Mouse (Mus musculus) limb, embryonic 14.5 days (tissue): ENCODE results near the gene Rec114. TPM values are rescaled to one million over a fixed set of nuclear protein-coding genes. Genes with fewer than 3 reads are reported as not detected.

Experiments used
- ATAC-seq: fragments of 200-750 bp; cut with Nextera tagmentation; 2 replicates; pipeline ENCODE4 v1.8.0; 2017; ENCODE audit warnings: low read depth, moderate number of reproducible peaks, moderate TSS enrichment; ENCODE audit not compliant: low FRiP score
- DNase-seq: peaks from one replicate; pipeline ENCODE4 v3.0.0-alpha.2; 2015; ENCODE audit warnings: low spot score
- H3K27ac ChIP-seq: fragments of 300-500 bp; sonication (generic); replicated peaks from 2 replicates; pipeline ENCODE4 v1.5.1; 2014; ENCODE audit warnings: low read depth, mild to moderate bottlenecking, low read length, moderate library complexity, mixed read lengths
- H3K27me3 ChIP-seq: fragments of 300-500 bp; sonication (generic); 2 replicates; pipeline ENCODE4 v1.6.1; 2014; ENCODE audit warnings: low read length, mixed read lengths; ENCODE audit not compliant: control insufficient read depth, insufficient read depth
- H3K36me3 ChIP-seq: fragments of 300-500 bp; sonication (generic); 2 replicates; pipeline ENCODE4 v1.6.1; 2014; ENCODE audit warnings: mild to moderate bottlenecking, low read length, moderate library complexity, mixed read lengths; ENCODE audit not compliant: control insufficient read depth, insufficient read depth
- H3K4me1 ChIP-seq: fragments of 300-500 bp; sonication (generic); 2 replicates; pipeline ENCODE4 v1.6.1; 2014; ENCODE audit warnings: antibody characterized with exemption, low read length, mixed read lengths; ENCODE audit not compliant: control insufficient read depth, insufficient read depth
- H3K4me2 ChIP-seq: fragments of 300-500 bp; sonication (generic); replicated peaks from 2 replicates; pipeline ENCODE4 v1.6.1; 2014; ENCODE audit warnings: low read depth, mild to moderate bottlenecking, low read length, moderate library complexity; ENCODE audit not compliant: severe bottlenecking
- H3K4me3 ChIP-seq: fragments of 300-500 bp; sonication (generic); replicated peaks from 2 replicates; pipeline ENCODE4 v1.5.1; 2014; ENCODE audit warnings: low read length
- H3K9ac ChIP-seq: fragments of 300-500 bp; sonication (generic); 2 replicates; pipeline ENCODE4 v1.6.1; 2014; ENCODE audit warnings: mild to moderate bottlenecking, low read depth, low read length, moderate library complexity; ENCODE audit not compliant: severe bottlenecking
- H3K9me3 ChIP-seq: fragments of 300-500 bp; sonication (generic); 2 replicates; pipeline ENCODE4 v1.6.1; 2016; ENCODE audit warnings: low read length; ENCODE audit not compliant: control insufficient read depth
- POLR2A ChIP-seq: fragments of 200-500 bp; IDR thresholded peaks from 2 replicates; pipeline ENCODE4 v1.8.0; 2012; ENCODE audit warnings: inconsistent platforms, mild to moderate bottlenecking, moderate library complexity, borderline replicate concordance; ENCODE audit not compliant: insufficient read depth, insufficient read length; ENCODE audit errors: extremely low read depth
- WGBS: fragments of 180-500 bp; shearing (Covaris S2); extraction: QIAGEN DNeasy Blood & Tissue Kit; methylation state at CpG from one replicate; pipeline ENCODE4 v1.1.7; 2014; 5-methylcytosine and 5-hydroxymethylcytosine counted together
- polyA plus RNA-seq, 2 experiments: library from polyadenylated mRNA; depleted of rRNA in 1 of 2; stranded (reverse) in 1 of 2; unstranded in 1 of 2; fragments of >200 nt; fragmentation: Nextera tagmentation in 1 of 2; extraction: Ambion mirVana in 1 of 2; gene quantifications; 2 replicates each; pipeline versions ENCODE4 v1.2.1 to v1.2.3; 2012 to 2014

The Rec114 gene
- polyA plus RNA-seq, 2 experiments = 1.0 to 2.4 TPM

DNA sequence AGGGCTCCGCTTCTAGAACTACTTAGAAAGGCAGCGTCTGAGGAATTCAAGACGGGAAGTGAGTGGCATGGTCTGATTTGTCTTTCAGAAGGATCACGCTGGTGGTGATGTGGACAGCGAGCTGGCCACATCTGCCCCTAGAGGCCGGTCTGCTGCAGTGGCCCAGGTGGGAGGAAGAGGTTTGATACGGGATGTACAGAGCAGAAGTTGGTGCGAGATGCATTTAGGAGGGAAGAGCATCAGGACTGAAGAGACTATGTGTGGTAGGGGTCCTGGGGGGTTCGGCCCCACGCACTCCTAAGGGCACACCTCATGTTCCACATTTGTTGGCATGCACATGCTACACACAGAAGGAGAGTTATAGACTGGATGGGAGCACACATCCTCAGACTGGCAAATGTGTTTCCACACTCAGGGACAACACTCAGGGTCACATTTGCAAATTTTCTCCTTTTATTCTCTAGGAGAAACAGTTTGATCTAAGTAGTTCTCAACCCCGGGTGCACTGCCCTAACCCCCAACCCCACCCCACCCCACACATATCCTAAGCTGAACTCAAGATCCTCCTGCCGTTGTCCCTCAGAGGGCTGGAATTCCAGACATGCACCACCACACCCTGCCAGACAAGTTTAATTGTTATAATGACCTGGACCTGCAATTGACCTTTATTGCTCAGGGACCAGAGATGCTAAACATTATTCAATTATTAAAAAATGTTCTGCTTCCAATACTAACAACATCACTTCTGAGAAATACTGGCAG, 12.8 kb upstream of the Rec114 start:
- ATAC-seq (no peak), DNase-seq (no peak)
- TF ChIP-seq POLR2A = no peak
- H3K9me3 ChIP-seq = no peaks in the 10 kb centered on the region
- H3K4me3 ChIP-seq = no peak overlapping the region
- no peak overlapping the region for H3K27ac ChIP-seq
- H3K4me1 ChIP-seq = no peaks in the 10 kb centered on the region; the same call in 1 of the 2 replicates
- WGBS = 69% methylated on average over 12 of the region's 12 CpGs
- no peaks in the 10 kb centered on the region for H3K36me3 ChIP-seq
- H3K9ac ChIP-seq = no peak overlapping the region
- H3K27me3 ChIP-seq = no peaks in the 10 kb centered on the region
- H3K4me2 ChIP-seq = no peak overlapping the region

DNA sequence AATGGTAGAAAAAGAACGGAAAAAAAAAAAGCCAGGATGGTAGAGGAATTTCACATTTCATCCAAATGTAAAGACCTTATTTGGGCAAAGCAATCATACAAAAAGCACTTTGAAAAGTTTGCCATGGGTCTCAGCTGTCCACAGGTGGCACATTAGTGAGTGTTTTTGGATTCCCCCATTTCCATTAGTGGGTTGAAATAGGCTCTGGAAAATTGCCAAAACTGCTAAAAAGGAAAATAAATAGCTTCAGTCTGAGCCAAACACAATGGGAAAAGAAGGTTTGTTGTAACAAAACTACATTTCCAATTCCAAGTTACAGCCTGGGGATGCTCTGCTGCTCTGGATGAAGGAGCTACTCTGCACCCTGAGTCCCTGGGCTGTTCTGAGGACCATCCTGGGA, 9.8 kb upstream of the Rec114 start:
- Histone ChIP-seq H3K9me3 (no peaks in the 10 kb centered on the region), H3K27me3 (no peaks in the 10 kb centered on the region), H3K4me1 (peaks cover 5% of the 10 kb centered on the region; the same call in 1 of the 2 replicates), H3K4me3 (no peak overlapping the region), H3K36me3 (no peaks in the 10 kb centered on the region), H3K27ac (no peak overlapping the region), H3K4me2 (no peak overlapping the region), H3K9ac (no peak overlapping the region)
- no peak for TF ChIP-seq POLR2A
- DNase-seq (no peak), ATAC-seq (no peak)
- 73% methylated on average over 1 of the region's 1 CpGs for WGBS

DNA sequence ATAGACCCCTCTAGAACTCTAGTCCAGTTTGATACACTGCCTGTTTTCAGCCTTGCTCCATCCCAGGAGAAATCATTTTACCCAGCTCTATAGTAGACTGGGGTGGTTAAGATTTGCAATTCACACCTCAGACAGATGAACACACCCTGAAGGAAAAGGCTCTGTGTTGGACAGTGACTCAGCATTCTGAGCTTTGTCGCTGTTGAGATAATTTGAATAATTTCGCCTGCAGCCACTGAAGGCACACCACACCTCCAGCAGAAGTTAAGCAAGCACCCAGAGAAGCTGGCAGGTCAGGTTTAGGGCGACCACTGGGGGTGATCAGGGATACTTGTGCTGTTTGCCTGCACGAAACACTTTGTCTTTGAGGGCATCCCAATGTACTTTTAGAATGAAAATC, 4.4 kb upstream of the Rec114 start:
- Histone ChIP-seq H3K4me1 (peaks cover 10% of the 10 kb centered on the region), H3K36me3 (no peaks in the 10 kb centered on the region), H3K27me3 (no peaks in the 10 kb centered on the region), H3K9me3 (no peaks in the 10 kb centered on the region), H3K9ac (no peak overlapping the region), H3K4me3 (no peak overlapping the region), H3K27ac (no peak overlapping the region), H3K4me2 (no peak overlapping the region)
- no peak for TF ChIP-seq POLR2A
- DNase-seq = no peak
- 48% methylated on average over 4 of the region's 4 CpGs for WGBS
- no peak for ATAC-seq

DNA sequence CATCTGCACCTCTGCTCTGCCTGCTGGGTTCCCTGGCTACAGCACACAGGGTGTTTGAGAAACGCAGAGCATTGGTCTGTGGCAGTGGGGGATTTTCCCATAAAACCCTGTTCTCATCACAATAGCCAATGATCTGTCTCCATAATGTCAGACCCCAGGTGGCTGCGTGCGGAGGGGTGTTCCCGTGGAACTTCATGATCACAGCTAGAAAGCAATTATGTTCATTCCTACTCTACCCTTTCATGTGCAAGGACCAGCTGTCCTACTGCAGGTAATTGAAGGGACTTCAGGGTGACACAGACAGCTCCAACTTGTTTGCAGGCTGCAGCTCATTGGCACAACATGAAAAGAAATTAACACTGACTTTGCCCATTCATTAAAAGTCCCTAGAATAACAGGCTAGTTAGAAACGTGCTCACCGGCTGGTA, 3.6 kb upstream of the Rec114 start:
- ATAC-seq (no peak), DNase-seq (no peak)
- TF ChIP-seq POLR2A = no peak
- WGBS = 9% methylated on average over 6 of the region's 6 CpGs
- no peak overlapping the region for H3K4me3 ChIP-seq
- H3K27ac ChIP-seq = no peak overlapping the region
- no peaks in the 10 kb centered on the region for H3K9me3 ChIP-seq
- peaks cover 10% of the 10 kb centered on the region for H3K4me1 ChIP-seq
- no peaks in the 10 kb centered on the region for H3K27me3 ChIP-seq
- no peaks in the 10 kb centered on the region for H3K36me3 ChIP-seq
- no peak overlapping the region for H3K9ac ChIP-seq
- no peak overlapping the region for H3K4me2 ChIP-seq

DNA sequence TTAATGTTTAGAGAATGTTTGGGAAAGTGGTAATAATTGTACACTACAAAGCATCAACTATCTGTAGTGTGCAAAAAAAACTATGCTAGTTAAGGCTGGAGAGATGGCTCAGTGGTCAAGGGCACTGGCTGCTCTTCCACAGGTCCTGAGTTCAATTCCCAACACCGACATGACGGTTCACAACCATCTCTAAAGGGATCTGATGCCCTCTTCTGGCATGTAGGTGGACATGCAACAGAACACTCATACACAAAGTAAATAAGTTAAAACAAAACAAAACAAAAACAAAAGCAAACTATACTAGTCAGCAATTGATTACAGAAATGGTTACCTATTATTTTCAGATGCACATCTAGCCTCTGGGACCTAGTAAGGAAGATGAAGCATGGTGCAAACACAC, 1.1 kb downstream of the Rec114 start:
- Histone ChIP-seq H3K4me3 (no peak overlapping the region), H3K27ac (no peak overlapping the region), H3K36me3 (no peaks in the 10 kb centered on the region), H3K9ac (no peak overlapping the region), H3K9me3 (no peaks in the 10 kb centered on the region), H3K27me3 (no peaks in the 10 kb centered on the region), H3K4me1 (peaks cover 4% of the 10 kb centered on the region; the same call in 1 of the 2 replicates), H3K4me2 (no peak overlapping the region)
- no peak for TF ChIP-seq POLR2A
- DNase-seq (no peak), ATAC-seq (no peak)
- 97% methylated on average over 2 of the region's 2 CpGs for WGBS
